Mouse (Mus musculus) limb, embryonic 14.5 days (tissue): Measurements from ENCODE around the gene Rhno1. TPM values are rescaled to one million over a fixed set of nuclear protein-coding genes. Genes with fewer than 3 reads are reported as not detected.
"Not testable (repeated sequence)": the region's sequence is repeated elsewhere in the genome, so short reads cannot be mapped to it uniquely, and the experiment has no call there.

Source experiments
- ATAC-seq: fragments of 200-750 bp; cut with Nextera tagmentation; 2 replicates; pipeline ENCODE4 v1.8.0; 2017; ENCODE audit warnings: low read depth, moderate number of reproducible peaks, moderate TSS enrichment; ENCODE audit not compliant: low FRiP score
- DNase-seq: peaks from one replicate; pipeline ENCODE4 v3.0.0-alpha.2; 2015; ENCODE audit warnings: low spot score
- H3K27ac ChIP-seq: fragments of 300-500 bp; sonication (generic); replicated peaks from 2 replicates; pipeline ENCODE4 v1.5.1; 2014; ENCODE audit warnings: low read depth, mild to moderate bottlenecking, low read length, moderate library complexity, mixed read lengths
- H3K27me3 ChIP-seq: fragments of 300-500 bp; sonication (generic); 2 replicates; pipeline ENCODE4 v1.6.1; 2014; ENCODE audit warnings: low read length, mixed read lengths; ENCODE audit not compliant: control insufficient read depth, insufficient read depth
- H3K36me3 ChIP-seq: fragments of 300-500 bp; sonication (generic); 2 replicates; pipeline ENCODE4 v1.6.1; 2014; ENCODE audit warnings: mild to moderate bottlenecking, low read length, moderate library complexity, mixed read lengths; ENCODE audit not compliant: control insufficient read depth, insufficient read depth
- H3K4me1 ChIP-seq: fragments of 300-500 bp; sonication (generic); 2 replicates; pipeline ENCODE4 v1.6.1; 2014; ENCODE audit warnings: antibody characterized with exemption, low read length, mixed read lengths; ENCODE audit not compliant: control insufficient read depth, insufficient read depth
- H3K4me2 ChIP-seq: fragments of 300-500 bp; sonication (generic); replicated peaks from 2 replicates; pipeline ENCODE4 v1.6.1; 2014; ENCODE audit warnings: low read depth, mild to moderate bottlenecking, low read length, moderate library complexity; ENCODE audit not compliant: severe bottlenecking
- H3K4me3 ChIP-seq: fragments of 300-500 bp; sonication (generic); replicated peaks from 2 replicates; pipeline ENCODE4 v1.5.1; 2014; ENCODE audit warnings: low read length
- H3K9ac ChIP-seq: fragments of 300-500 bp; sonication (generic); 2 replicates; pipeline ENCODE4 v1.6.1; 2014; ENCODE audit warnings: mild to moderate bottlenecking, low read depth, low read length, moderate library complexity; ENCODE audit not compliant: severe bottlenecking
- H3K9me3 ChIP-seq: fragments of 300-500 bp; sonication (generic); 2 replicates; pipeline ENCODE4 v1.6.1; 2016; ENCODE audit warnings: low read length; ENCODE audit not compliant: control insufficient read depth
- POLR2A ChIP-seq: fragments of 200-500 bp; IDR thresholded peaks from 2 replicates; pipeline ENCODE4 v1.8.0; 2012; ENCODE audit warnings: inconsistent platforms, mild to moderate bottlenecking, moderate library complexity, borderline replicate concordance; ENCODE audit not compliant: insufficient read depth, insufficient read length; ENCODE audit errors: extremely low read depth
- WGBS: fragments of 180-500 bp; shearing (Covaris S2); extraction: QIAGEN DNeasy Blood & Tissue Kit; methylation state at CpG from one replicate; pipeline ENCODE4 v1.1.7; 2014; 5-methylcytosine and 5-hydroxymethylcytosine counted together
- polyA plus RNA-seq, 2 experiments: library from polyadenylated mRNA; depleted of rRNA in 1 of 2; stranded (reverse) in 1 of 2; unstranded in 1 of 2; fragments of >200 nt; fragmentation: Nextera tagmentation in 1 of 2; extraction: Ambion mirVana in 1 of 2; gene quantifications; 2 replicates each; pipeline versions ENCODE4 v1.2.1 to v1.2.3; 2012 to 2014

Gene Rhno1
- polyA plus RNA-seq, 2 experiments, result 58.8 to 127 TPM

GRCm38 (mm10) chr6:128385026-128385425 is 22.3 kb upstream of the Rhno1 start:
- no peak for TF ChIP-seq POLR2A
- H3K4me3 ChIP-seq, result no peak overlapping the region
- H3K9me3 ChIP-seq, result no peaks in the 10 kb centered on the region
- H3K36me3 ChIP-seq, result no peaks in the 10 kb centered on the region
- H3K9ac ChIP-seq, result no peak overlapping the region
- no peaks in the 10 kb centered on the region for H3K4me1 ChIP-seq
- H3K27me3 ChIP-seq, result no peaks in the 10 kb centered on the region
- no peak for DNase-seq
- no peak for ATAC-seq
- no peak overlapping the region for H3K27ac ChIP-seq
- WGBS, result 84% methylated on average over 1 of the region's 1 CpGs
- H3K4me2 ChIP-seq, result no peak overlapping the region

GRCm38 (mm10) chr6:128383752-128384151 is 21.0 kb upstream of the Rhno1 start:
- Histone ChIP-seq H3K4me3 (no peak overlapping the region), H3K27me3 (no peaks in the 10 kb centered on the region), H3K4me1 (no peaks in the 10 kb centered on the region), H3K9me3 (no peaks in the 10 kb centered on the region), H3K36me3 (no peaks in the 10 kb centered on the region), H3K9ac (no peak overlapping the region), H3K4me2 (no peak overlapping the region), H3K27ac (no peak overlapping the region)
- 79% methylated on average over 7 of the region's 7 CpGs for WGBS
- ATAC-seq (no peak), DNase-seq (no peak)
- no peak for TF ChIP-seq POLR2A

GRCm38 (mm10) chr6:128381254-128381653 is 18.5 kb upstream of the Rhno1 start:
- ATAC-seq, result no peak
- Histone ChIP-seq H3K27ac (no peak overlapping the region), H3K9me3 (no peaks in the 10 kb centered on the region), H3K36me3 (0 out of 2 replicates have a peak, but pooled peaks cover 6% of the 10 kb centered on the region), H3K27me3 (no peaks in the 10 kb centered on the region), H3K9ac (no peak overlapping the region), H3K4me3 (no peak overlapping the region), H3K4me2 (no peak overlapping the region), H3K4me1 (no peaks in the 10 kb centered on the region)
- no peak for DNase-seq
- no peak for TF ChIP-seq POLR2A
- 59% methylated on average over 3 of the region's 3 CpGs for WGBS

GRCm38 (mm10) chr6:128380594-128381167 is 18.0 kb upstream of the Rhno1 start:
- H3K4me3 ChIP-seq, H3K36me3 ChIP-seq, H3K9ac ChIP-seq, H3K4me2 ChIP-seq, H3K9me3 ChIP-seq, H3K27me3 ChIP-seq, H3K4me1 ChIP-seq, ATAC-seq, H3K27ac ChIP-seq, DNase-seq: not testable (repeated sequence)
- WGBS, result 36% methylated on average over 1 of the region's 1 CpGs

- Histone ChIP-seq H3K36me3 (peaks cover 12% of the 10 kb centered on the region; the same call in 1 of the 2 replicates), H3K4me2 (no peak overlapping the region), H3K4me3 (no peak overlapping the region), H3K9ac (no peak overlapping the region), H3K4me1 (no peaks in the 10 kb centered on the region), H3K27ac (no peak overlapping the region), H3K9me3 (no peaks in the 10 kb centered on the region), H3K27me3 (no peaks in the 10 kb centered on the region)
- WGBS, result 79% methylated on average over 16 of the region's 16 CpGs
- DNase-seq (no peak), ATAC-seq (no peak)
- TF ChIP-seq POLR2A, result no peak
Measured at GRCm38 (mm10) chr6:128379636-128380035, 16.9 kb upstream of the Rhno1 start.

- DNase-seq, result no peak
- H3K27ac ChIP-seq, result no peak overlapping the region
- no peak overlapping the region for H3K9ac ChIP-seq
- ATAC-seq, result no peak
- H3K36me3 ChIP-seq, result peaks cover 43% of the 10 kb centered on the region
- no peaks in the 10 kb centered on the region for H3K9me3 ChIP-seq
- H3K4me1 ChIP-seq, result no peaks in the 10 kb centered on the region
- no peak overlapping the region for H3K4me3 ChIP-seq
- H3K27me3 ChIP-seq, result no peaks in the 10 kb centered on the region
- TF ChIP-seq POLR2A, result no peak
- 81% methylated on average over 17 of the region's 17 CpGs for WGBS
- H3K4me2 ChIP-seq, result no peak overlapping the region
Measured at GRCm38 (mm10) chr6:128376371-128377085, 13.8 kb upstream of the Rhno1 start.
